Mouse (Mus musculus) hindbrain, postnatal 0 days (tissue): Measurements from ENCODE around the gene Celf5. TPM values are rescaled to one million over a fixed set of nuclear protein-coding genes. Genes with fewer than 3 reads are reported as not detected.

ENCODE experiments used
- ATAC-seq: fragments of 200-750 bp; cut with Nextera tagmentation; 2 replicates; pipeline ENCODE4 v1.8.0; 2017; ENCODE audit warnings: mild to moderate bottlenecking, moderate TSS enrichment, moderate library complexity
- DNase-seq: peaks from one replicate; pipeline ENCODE4 v3.0.0-alpha.2; 2015; ENCODE audit warnings: low spot score
- H3K27ac ChIP-seq: fragments of 300-500 bp; sonication (generic); 2 replicates; pipeline ENCODE4 v1.5.1; 2014; ENCODE audit warnings: mild to moderate bottlenecking
- H3K27me3 ChIP-seq: fragments of 300-500 bp; sonication (generic); 2 replicates; pipeline ENCODE4 v1.6.1; 2014; ENCODE audit warnings: low read length, mixed read lengths; ENCODE audit not compliant: insufficient read depth
- H3K36me3 ChIP-seq: fragments of 300-500 bp; sonication (generic); 2 replicates; pipeline ENCODE4 v1.6.1; 2014; ENCODE audit warnings: low read length, mixed read lengths; ENCODE audit not compliant: insufficient read depth
- H3K4me1 ChIP-seq: fragments of 300-500 bp; sonication (generic); 2 replicates; pipeline ENCODE4 v1.6.1; 2014; ENCODE audit warnings: antibody characterized with exemption, low read length, mixed read lengths; ENCODE audit not compliant: insufficient read depth
- H3K4me2 ChIP-seq: fragments of 300-500 bp; sonication (generic); 2 replicates; pipeline ENCODE4 v1.6.1; 2014; ENCODE audit warnings: low read depth, mild to moderate bottlenecking, low read length, moderate library complexity, mixed read lengths
- H3K4me3 ChIP-seq: fragments of 300-500 bp; sonication (generic); 2 replicates; pipeline ENCODE4 v1.5.1; 2014; ENCODE audit warnings: low read length
- H3K9ac ChIP-seq: fragments of 300-500 bp; sonication (generic); replicated peaks from 2 replicates; pipeline ENCODE4 v1.6.1; 2014; ENCODE audit warnings: mild to moderate bottlenecking, low read length, moderate library complexity, mixed read lengths
- H3K9me3 ChIP-seq: fragments of 300-500 bp; sonication (generic); 2 replicates; pipeline ENCODE4 v1.6.1; 2016; ENCODE audit warnings: low read length, mixed read lengths
- CTCF ChIP-seq: IDR thresholded peaks from 2 replicates; pipeline ENCODE4 v1.5.1; 2016; ENCODE audit warnings: antibody characterized with exemption, control low read depth, low read depth
- WGBS: fragments of 180-500 bp; shearing (Covaris S2); extraction: QIAGEN DNeasy Blood & Tissue Kit; methylation state at CpG from one replicate; pipeline ENCODE4 v1.1.7; 2014; 5-methylcytosine and 5-hydroxymethylcytosine counted together
- polyA plus RNA-seq: library from polyadenylated mRNA; unstranded; fragments of >200 nt; fragmentation: Nextera tagmentation; extraction: Ambion mirVana; gene quantifications from 2 replicates; pipeline ENCODE4 v1.2.1, GENCODE M21; 2015
- total RNA-seq: library from RNA; depleted of rRNA; stranded (reverse); fragments of >200 nt; gene quantifications from 2 replicates; pipeline ENCODE4 v1.2.3, GENCODE M21; 2014; rRNA removed

The Celf5 gene
- total RNA-seq (93.9 and 128 TPM in 2 replicates), polyA plus RNA-seq (40.1 and 43.2 TPM in 2 replicates)

- H3K36me3 ChIP-seq = peaks cover 7% of the 10 kb centered on the region
- H3K4me1 ChIP-seq = 0 out of 2 replicates have a peak, but pooled peaks cover 5% of the 10 kb centered on the region
- TF ChIP-seq CTCF = peak; percentile 59
- H3K27me3 ChIP-seq = no peaks in the 10 kb centered on the region
- H3K4me2 ChIP-seq = peak within 1 kb of the TSS; percentile 66
- under 1% methylated on average over 32 of the region's 36 CpGs for WGBS
- peak; percentile 66 for ATAC-seq
- H3K9me3 ChIP-seq = no peaks in the 10 kb centered on the region
- H3K4me3 ChIP-seq = peak within 1 kb of the TSS; percentile 62
- H3K27ac ChIP-seq = peak within 1 kb of the TSS; percentile 85
- peak within 1 kb of the TSS; percentile 83 for H3K9ac ChIP-seq
- peak; percentile 82 for DNase-seq
Observed at GRCm38 (mm10) chr10:81482533-81482889, at the start of gene Celf5. TSS of gene Celf5 (minus strand) at chr10:81482709.

- Histone ChIP-seq H3K9me3 (no peaks in the 10 kb centered on the region), H3K9ac (no peak overlapping the region), H3K27me3 (no peaks in the 10 kb centered on the region), H3K4me2 (no peak overlapping the region), H3K4me3 (no peak overlapping the region), H3K36me3 (peaks cover 31% of the 10 kb centered on the region; the same call in 1 of the 2 replicates), H3K27ac (no peak overlapping the region), H3K4me1 (no peaks in the 10 kb centered on the region)
- ATAC-seq (peak; percentile 43; the same call in 1 of the 2 replicates), DNase-seq (peak; percentile 66)
- WGBS = 19% methylated on average over 14 of the region's 14 CpGs
- TF ChIP-seq CTCF = peak; percentile 91
Observed at GRCm38 (mm10) chr10:81526779-81527178, 44.3 kb upstream of the Celf5 start.

DNA sequence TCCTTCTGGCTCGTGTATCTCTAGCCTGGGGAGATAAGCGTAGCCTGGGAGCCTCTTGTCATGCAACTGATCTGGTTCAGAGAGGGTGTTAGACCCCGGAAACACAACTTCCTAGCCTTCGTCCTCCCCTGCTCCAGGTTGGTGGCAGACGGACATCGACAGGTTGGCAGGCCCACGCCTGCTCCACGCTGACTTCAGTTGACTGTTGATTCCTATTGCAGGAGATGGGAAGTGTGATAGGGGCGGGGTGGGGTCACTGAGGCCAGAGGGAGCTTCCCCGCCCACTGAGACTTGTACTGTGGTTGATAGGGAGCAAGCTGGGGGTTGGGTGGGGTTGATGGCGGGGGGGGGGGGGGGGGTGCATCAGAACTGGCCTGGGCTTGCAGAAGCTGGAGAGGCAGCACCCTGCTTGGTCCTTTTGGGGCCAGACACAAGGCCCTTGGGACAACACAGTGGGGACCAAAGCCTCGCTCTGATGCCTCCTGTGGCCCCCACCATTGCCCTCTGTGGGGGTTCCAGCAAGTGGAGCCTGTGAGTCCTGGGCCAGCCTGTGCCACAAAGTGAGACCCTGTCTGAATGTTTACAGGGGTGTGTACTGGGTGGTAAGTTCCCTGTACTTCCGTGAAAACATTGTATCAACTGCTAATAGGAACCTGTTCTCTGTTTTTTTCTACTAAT, 42.6 kb upstream of the Celf5 start:
- H3K4me3 ChIP-seq = no peak overlapping the region
- WGBS = 73% methylated on average over 12 of the region's 13 CpGs

GRCm38 (mm10) chr10:81524051-81524605, 41.6 kb upstream of the Celf5 start, which contains the start of gene Gna15:
TSS of gene Gna15 (minus strand) at chr10:81524225.
- ATAC-seq = peak; percentile 46; the same call in 1 of the 2 replicates
- Histone ChIP-seq H3K9me3 (no peaks in the 10 kb centered on the region), H3K4me1 (no peaks in the 10 kb centered on the region), H3K27ac (no peak within 1 kb of the TSS), H3K27me3 (no peaks in the 10 kb centered on the region), H3K36me3 (peaks cover 7% of the 10 kb centered on the region; the same call in 1 of the 2 replicates), H3K4me2 (0 out of 2 replicates have a peak within 1 kb of the TSS, but pooled peaks have one; percentile 2), H3K9ac (no peak within 1 kb of the TSS), H3K4me3 (no peak within 1 kb of the TSS)
- DNase-seq = no peak
- TF ChIP-seq CTCF = no peak
- 32% methylated on average over 9 of the region's 9 CpGs for WGBS

More for the DNA sequence above, 42.6 kb upstream of the Celf5 start:
- H3K9ac ChIP-seq = no peak overlapping the region
- H3K27ac ChIP-seq = no peak overlapping the region
- no peak for TF ChIP-seq CTCF
- no peaks in the 10 kb centered on the region for H3K4me1 ChIP-seq
- DNase-seq (no peak), ATAC-seq (no peak)
- H3K4me2 ChIP-seq = no peak overlapping the region
- no peaks in the 10 kb centered on the region for H3K9me3 ChIP-seq
- H3K27me3 ChIP-seq = no peaks in the 10 kb centered on the region
- peaks cover 17% of the 10 kb centered on the region; the same call in 1 of the 2 replicates for H3K36me3 ChIP-seq

DNA sequence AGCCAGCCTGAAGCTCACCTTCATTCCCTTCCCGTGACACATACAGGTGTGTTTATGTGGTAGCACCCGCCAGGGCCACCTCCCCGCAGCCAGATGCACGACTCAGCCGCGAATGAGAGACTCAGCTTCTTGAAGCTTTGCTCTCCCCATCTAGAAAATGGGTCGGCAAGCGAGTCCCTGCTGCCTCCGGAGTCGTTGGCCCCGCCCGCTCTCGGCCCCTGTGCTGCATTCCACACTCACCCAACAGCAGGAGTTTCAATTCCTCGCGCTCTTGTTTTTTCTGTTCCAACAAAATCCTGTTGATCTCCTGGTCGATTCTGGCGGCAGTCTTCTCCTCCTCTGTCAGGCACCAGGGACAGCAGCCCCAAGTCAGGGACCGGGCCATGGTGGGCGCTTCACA, 41.1 kb upstream of the Celf5 start:
- Histone ChIP-seq H3K27me3 (no peaks in the 10 kb centered on the region), H3K4me3 (no peak overlapping the region), H3K4me1 (no peaks in the 10 kb centered on the region), H3K4me2 (0 out of 2 replicates have a peak overlapping the region, but pooled peaks have one; percentile 2), H3K9ac (no peak overlapping the region), H3K36me3 (peaks cover 2% of the 10 kb centered on the region; the same call in 1 of the 2 replicates), H3K9me3 (no peaks in the 10 kb centered on the region), H3K27ac (no peak overlapping the region)
- 27% methylated on average over 19 of the region's 19 CpGs for WGBS
- ATAC-seq (no peak), DNase-seq (no peak)
- TF ChIP-seq CTCF = no peak

GRCm38 (mm10) chr10:81523142-81523541, 40.6 kb upstream of the Celf5 start:
- TF ChIP-seq CTCF = no peak
- 76% methylated on average over 6 of the region's 6 CpGs for WGBS
- Histone ChIP-seq H3K4me1 (no peaks in the 10 kb centered on the region), H3K9ac (no peak overlapping the region), H3K36me3 (no peaks in the 10 kb centered on the region), H3K27me3 (no peaks in the 10 kb centered on the region), H3K9me3 (no peaks in the 10 kb centered on the region), H3K4me2 (0 out of 2 replicates have a peak overlapping the region, but pooled peaks have one; percentile 2), H3K27ac (no peak overlapping the region), H3K4me3 (no peak overlapping the region)
- ATAC-seq (no peak), DNase-seq (no peak)
